In the genomic region with DNA sequence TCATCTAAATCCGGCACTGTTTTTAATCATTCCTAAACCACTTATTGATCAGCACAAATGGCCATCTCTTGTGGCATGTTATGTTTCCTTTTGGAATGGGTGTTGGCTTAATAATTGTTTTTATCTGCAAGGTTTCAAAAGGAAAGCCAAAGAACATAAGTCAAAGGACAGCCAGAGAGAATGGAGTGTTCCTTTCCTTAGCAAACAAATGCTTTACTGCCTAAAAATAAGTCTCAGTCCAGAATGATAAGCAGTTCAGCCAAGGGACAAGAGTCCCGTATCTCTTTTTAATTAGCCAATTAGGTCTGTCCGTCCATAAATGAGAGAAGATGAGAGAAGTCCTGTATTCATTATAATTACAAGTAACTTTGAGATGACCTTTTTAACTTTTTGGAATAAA, we compare ENCODE assay signal across 23 mouse cellular contexts. TPM values are rescaled to one million over a fixed set of nuclear protein-coding genes. Genes with fewer than 3 reads are reported as not detected.
A peak's percentile ranks its signal among the peaks of the same experiment; 100 is the strongest.
DNase-seq lines count a peak whose midpoint lies in the region; ATAC-seq and TF ChIP-seq lines count a peak whose summit lies in the region.
"Had no signal": no experiment of that assay in that cellular context is flagged by ENCODE, and none has a peak within 500 bp of the region (broad histone marks: within the 10 kb centered on the region; RNA-seq: fewer than 3 reads in every experiment).

No protein-coding gene starts in this region.

- no peak for TF ChIP-seq EP300 in heart, adult 2 months (IDR thresholded peaks at IDR 0.05; ENCODE audit: insufficient read depth, low read depth, low read length)
- TF ChIP-seq EP300 in liver, postnatal 0 days (IDR thresholded peaks at IDR 0.05; ENCODE audit: low read depth) = peak; percentile 73; the same call in 1 of the 2 replicates

- intact Hi-C loops in heart, adult 2 months (cut with DNase I) = no loop called here

- DNase-seq in heart, adult 8-10 months (ENCODE audit: low spot score) = peak; percentile 39
- DNase-seq in heart, adult 2 months = no peak
- DNase-seq in kidney, adult 9 months = peak; percentile 52
- DNase-seq in kidney, adult 11 months = no peak
- DNase-seq in liver, postnatal 0 days = no peak
- no peak for DNase-seq in liver, embryonic 11.5 days (ENCODE audit: low spot score)
- peak; percentile 18 for DNase-seq in lung, postnatal 36 days
- DNase-seq in lung, postnatal 25 days (ENCODE audit: low spot score) = no peak
- DNase-seq: adrenal gland, adult 8-10 months; adrenal gland, postnatal 36 days; cerebellum, adult 18-20 months; cerebellum, adult 9-10 months; cerebellum, postnatal 14 days; gastrocnemius, postnatal 10 days; gastrocnemius, postnatal 36 days had no signal

- H3K4me2 ChIP-seq in liver, postnatal 0 days (ENCODE audit: low read depth, low read length) = no peak overlapping the region
- no peak overlapping the region for H3K4me2 ChIP-seq in liver, embryonic 11.5 days
- H3K4me2 ChIP-seq: forebrain, embryonic 13.5 days; heart, embryonic 12.5 days; heart, embryonic 15.5 days; hindbrain, embryonic 12.5 days; hindbrain, embryonic 15.5 days had no signal

- peaks cover 7% of the 10 kb centered on the region for H3K4me1 ChIP-seq in heart, adult 2 months (ENCODE audit: control insufficient read depth, insufficient read depth, low read length)
- peaks cover 19% of the 10 kb centered on the region for H3K4me1 ChIP-seq in liver, postnatal 0 days (ENCODE audit: insufficient read depth)
- H3K4me1 ChIP-seq in liver, embryonic 11.5 days (replicated peaks; ENCODE audit: control insufficient read depth, insufficient read depth, low read length) = no peaks in the 10 kb centered on the region; the same call in 1 of the 2 replicates
- H3K4me1 ChIP-seq: forebrain, embryonic 13.5 days; hindbrain, embryonic 12.5 days; hindbrain, embryonic 15.5 days had no signal

- TF ChIP-seq CTCF in heart, adult 2 months (IDR thresholded peaks at IDR 0.05) = no peak
- no peak for TF ChIP-seq CTCF in liver, postnatal 0 days (IDR thresholded peaks at IDR 0.05; ENCODE audit: low read depth)

- no peak overlapping the region for H3K9ac ChIP-seq in heart, adult 2 months (ENCODE audit: low read depth, low read length)
- H3K9ac ChIP-seq in liver, postnatal 0 days (replicated peaks) = no peak overlapping the region
- H3K9ac ChIP-seq in liver, embryonic 11.5 days (ENCODE audit: low read depth, low read length) = no peak overlapping the region
- H3K9ac ChIP-seq: forebrain, embryonic 13.5 days; heart, embryonic 12.5 days; heart, embryonic 15.5 days; hindbrain, embryonic 12.5 days; hindbrain, embryonic 15.5 days had no signal

- H3K4me3 ChIP-seq in heart, adult 2 months = no peak overlapping the region
- H3K4me3 ChIP-seq in liver, postnatal 0 days (ENCODE audit: low read depth, low read length) = no peak overlapping the region
- H3K4me3 ChIP-seq in liver, embryonic 11.5 days (ENCODE audit: low read depth, low read length) = no peak overlapping the region
- H3K4me3 ChIP-seq: forebrain, embryonic 10.5 days; forebrain, embryonic 13.5 days; heart, embryonic 12.5 days; heart, embryonic 15.5 days; hindbrain, embryonic 12.5 days; hindbrain, embryonic 15.5 days had no signal

- no peaks in the 10 kb centered on the region for H3K36me3 ChIP-seq in heart, adult 2 months (ENCODE audit: control insufficient read depth, insufficient read depth, low read length)
- H3K36me3 ChIP-seq in liver, postnatal 0 days (replicated peaks; ENCODE audit: insufficient read depth, low read length) = no peaks in the 10 kb centered on the region
- no peaks in the 10 kb centered on the region for H3K36me3 ChIP-seq in liver, embryonic 11.5 days (ENCODE audit: control insufficient read depth, insufficient read depth, low read length)
- H3K36me3 ChIP-seq: forebrain, embryonic 10.5 days; heart, embryonic 12.5 days; heart, embryonic 15.5 days; hindbrain, embryonic 12.5 days; hindbrain, embryonic 15.5 days had no signal

- H3K27ac ChIP-seq in heart, adult 2 months = no peak overlapping the region; the same call in 1 of the 2 replicates
- peak overlapping the region; percentile 66 for H3K27ac ChIP-seq in liver, postnatal 0 days (ENCODE audit: low read depth)
- H3K27ac ChIP-seq in liver, embryonic 11.5 days (ENCODE audit: low read depth, low read length) = no peak overlapping the region
- H3K27ac ChIP-seq: forebrain, embryonic 10.5 days; forebrain, embryonic 13.5 days; heart, embryonic 15.5 days; hindbrain, embryonic 12.5 days; hindbrain, embryonic 15.5 days had no signal

- peak; percentile 40 for ATAC-seq in liver, postnatal 0 days
- ATAC-seq in liver, embryonic 11.5 days (replicated peaks; ENCODE audit: low FRiP score) = no peak
- ATAC-seq: activated CD4-positive, CD25-positive, alpha-beta regulatory T cell, adult 4 months; forebrain, embryonic 13.5 days; forebrain, embryonic 16.5 days had no signal

- TF ChIP-seq POLR2A in heart, adult 2 months (IDR thresholded peaks at IDR 0.05; ENCODE audit: insufficient read depth, low read depth, low read length) = no peak

- H3K9me3 ChIP-seq in liver, postnatal 0 days (ENCODE audit: low read length) = no peaks in the 10 kb centered on the region
- no peaks in the 10 kb centered on the region for H3K9me3 ChIP-seq in liver, embryonic 11.5 days (ENCODE audit: control insufficient read depth, low read length)
- H3K9me3 ChIP-seq: forebrain, embryonic 10.5 days; forebrain, embryonic 13.5 days; heart, embryonic 12.5 days; heart, embryonic 15.5 days; hindbrain, embryonic 12.5 days; hindbrain, embryonic 15.5 days had no signal

- no peaks in the 10 kb centered on the region for H3K79me2 ChIP-seq in heart, adult 2 months (replicated peaks; ENCODE audit: control insufficient read depth, insufficient read depth, low read length)

- no peaks in the 10 kb centered on the region for H3K27me3 ChIP-seq in heart, adult 2 months (ENCODE audit: control insufficient read depth, insufficient read depth, low read length)
- no peaks in the 10 kb centered on the region for H3K27me3 ChIP-seq in liver, postnatal 0 days (ENCODE audit: insufficient read depth, low read length)
- no peaks in the 10 kb centered on the region for H3K27me3 ChIP-seq in liver, embryonic 11.5 days (replicated peaks; ENCODE audit: control insufficient read depth, insufficient read depth, low read length)
- H3K27me3 ChIP-seq: forebrain, embryonic 13.5 days; heart, embryonic 12.5 days; heart, embryonic 15.5 days; hindbrain, embryonic 12.5 days; hindbrain, embryonic 15.5 days had no signal

- WGBS in heart, adult 2 months = 36% methylated on average over 3 of the region's 3 CpGs
- whole genome bisulfite sequencing in liver, postnatal 0 days (ENCODE audit: insufficient replicate concordance) = 57% methylated on average over 3 of the region's 3 CpGs
- 71% methylated on average over 3 of the region's 3 CpGs for WGBS in liver, embryonic 11.5 days

RNA-seq across cellular contexts. Expression of a gene that starts 46.8 kb away (rescaled TPM):
- total RNA-seq in heart, adult 8-10 months (2022) = 10 to 100 TPM; 13.9 to 15.8 (median 15.3) TPM
- total RNA-seq in heart, adult 2 months (2021) = 10 to 100 TPM; 14.2 to 14.3 TPM
- 8.7 and 11.1 TPM in 2 replicates for polyA plus RNA-seq in heart, adult 2 months (2012; rRNA removed)
- polyA plus RNA-seq in liver, postnatal 0 days (2015; fragmentation: Nextera tagmentation; extraction: Ambion mirVana) = 63.7 and 71.9 TPM in 2 replicates
- polyA plus RNA-seq in liver, embryonic 11.5 days (2014; fragmentation: Nextera tagmentation; extraction: Ambion mirVana) = 137 and 153 TPM in 2 replicates

Comparison
In these comparisons a context has a peak if more than half of its experiments do, and no peak if none do; other contexts are left out.
1. DNase-seq: peak in heart, adult 8-10 months (single experiment), kidney, adult 9 months (single experiment) and lung, postnatal 36 days (single experiment); none in heart, adult 2 months (0 of 2), kidney, adult 11 months (single experiment), liver, postnatal 0 days (single experiment), liver, embryonic 11.5 days (single experiment) and lung, postnatal 25 days (single experiment).